Mouse (Mus musculus): Measurements from ENCODE around the gene Tbl2.

The Tbl2 gene

DNA sequence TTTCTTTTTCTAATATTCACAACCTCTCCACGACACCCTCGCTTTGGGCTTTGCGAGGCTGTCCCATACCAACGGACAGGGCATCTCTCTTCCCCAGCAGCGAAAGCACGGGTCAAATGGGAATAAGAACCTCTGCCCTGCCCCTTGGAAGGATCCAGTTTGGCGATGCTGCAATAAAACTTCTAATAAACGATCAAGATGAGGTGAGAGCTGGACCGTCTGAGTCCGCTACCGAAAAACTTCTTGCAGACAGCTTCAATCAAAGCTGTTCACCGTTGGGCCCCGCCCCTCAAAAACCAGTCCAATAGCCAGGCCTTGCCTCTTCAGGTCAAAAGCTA lies 773 bp upstream of the Tbl2 start:
- no peak for DNase-seq (ENCODE audit: low read depth)

DNA sequence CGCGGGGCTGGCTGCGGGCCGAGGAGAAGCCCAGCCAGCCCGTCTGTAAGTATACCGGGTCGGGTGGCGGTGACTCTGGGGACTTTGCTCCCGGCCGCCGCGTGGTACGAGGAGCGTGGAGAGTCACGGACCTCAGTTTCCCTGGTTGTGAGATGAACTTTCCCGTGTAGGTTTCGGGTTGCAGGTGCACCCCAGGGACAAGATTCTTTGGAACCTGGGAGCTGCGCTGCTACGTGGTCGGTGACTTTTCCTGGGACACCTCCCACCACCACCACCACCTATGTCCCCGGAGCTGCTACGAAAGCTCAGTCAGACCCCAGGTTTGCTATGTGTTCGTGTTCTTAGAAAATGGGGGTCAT lies 342 bp downstream of the Tbl2 start:
- no peak for DNase-seq (ENCODE audit: low read depth)

DNA sequence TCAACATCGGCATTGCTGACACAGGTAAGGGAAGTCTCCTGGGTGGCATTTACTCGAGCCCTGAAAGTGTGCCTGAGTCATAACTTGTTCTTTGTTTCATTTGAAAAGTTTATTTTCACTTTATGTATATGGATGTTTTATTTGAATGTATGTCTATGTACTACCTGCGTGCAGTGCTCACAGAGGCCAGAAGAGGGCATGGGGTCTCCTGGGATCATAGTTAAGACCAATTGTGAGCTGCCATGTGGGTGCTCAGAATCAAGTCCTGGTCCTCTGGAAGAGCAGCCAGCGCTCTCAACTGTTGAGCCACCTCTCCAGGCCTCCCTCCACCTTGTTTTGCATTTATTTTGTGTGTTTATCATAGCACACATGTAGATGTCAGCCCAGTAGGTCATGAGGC lies 7.0 kb downstream of the Tbl2 start:
- DNase-seq (ENCODE audit: low read depth) = no peak

DNA sequence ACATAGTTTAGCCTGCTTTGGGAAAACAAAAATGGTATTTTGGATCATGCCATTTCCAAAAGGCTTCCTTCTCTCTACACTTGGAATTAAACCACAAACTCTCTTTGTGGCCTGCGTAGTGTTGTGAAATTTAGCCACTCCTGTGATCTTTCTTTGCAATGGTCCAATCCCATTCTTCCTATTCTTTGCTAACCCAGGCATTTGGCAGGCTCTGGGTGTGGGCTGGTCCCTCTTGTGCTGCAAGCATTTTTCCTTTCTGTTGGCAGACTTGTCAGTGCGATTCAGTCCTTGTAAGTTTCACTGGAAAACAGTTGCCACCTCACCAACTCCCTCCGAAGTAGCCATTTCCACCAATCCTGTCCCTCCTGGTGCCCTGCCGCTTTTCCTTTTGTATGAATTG lies 11.8 kb downstream of the Tbl2 start:
- no peak for DNase-seq (ENCODE audit: low read depth)

DNA sequence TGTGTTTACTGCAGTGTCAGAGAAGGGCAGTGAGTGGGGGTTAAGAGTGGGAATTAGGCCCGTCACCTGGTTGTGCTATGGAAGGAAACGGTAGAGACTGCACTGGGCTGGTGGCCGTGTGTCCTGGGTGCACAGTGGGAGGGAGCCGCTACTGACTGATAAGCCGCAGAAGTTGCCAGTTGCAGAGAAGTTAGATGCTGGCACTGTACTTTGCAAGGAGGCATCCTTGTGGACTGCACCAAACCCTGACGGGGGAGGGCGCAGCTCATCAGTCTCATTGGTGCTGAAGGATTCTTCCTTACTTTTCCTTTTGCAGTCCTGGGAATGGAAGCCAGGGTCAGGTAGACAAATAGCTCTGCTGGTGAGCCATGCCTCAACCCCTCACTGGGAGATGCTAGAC lies 12.2 kb downstream of the Tbl2 start:
- DNase-seq (ENCODE audit: low read depth) = no peak

DNA sequence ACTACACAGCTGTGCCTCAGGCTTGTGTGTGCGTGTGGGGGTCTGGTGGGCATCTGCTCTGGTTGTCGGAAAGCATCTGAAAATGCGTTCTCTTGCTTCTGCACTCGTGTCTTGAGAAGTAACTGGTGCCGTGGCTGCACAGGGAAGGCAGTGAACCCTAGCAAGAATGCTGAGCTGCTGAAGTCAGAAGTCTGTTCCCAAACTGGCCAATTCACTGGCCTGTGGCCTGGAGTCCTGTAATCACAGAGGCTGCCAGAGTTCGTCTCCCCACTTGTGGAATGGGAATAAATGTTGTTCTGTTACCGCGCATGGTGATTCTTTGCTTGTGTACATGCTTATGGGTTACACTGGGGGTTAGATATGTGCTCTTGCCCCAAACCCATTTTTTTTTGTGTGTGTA lies 12.9 kb downstream of the Tbl2 start:
- DNase-seq (ENCODE audit: low read depth) = no peak

DNA sequence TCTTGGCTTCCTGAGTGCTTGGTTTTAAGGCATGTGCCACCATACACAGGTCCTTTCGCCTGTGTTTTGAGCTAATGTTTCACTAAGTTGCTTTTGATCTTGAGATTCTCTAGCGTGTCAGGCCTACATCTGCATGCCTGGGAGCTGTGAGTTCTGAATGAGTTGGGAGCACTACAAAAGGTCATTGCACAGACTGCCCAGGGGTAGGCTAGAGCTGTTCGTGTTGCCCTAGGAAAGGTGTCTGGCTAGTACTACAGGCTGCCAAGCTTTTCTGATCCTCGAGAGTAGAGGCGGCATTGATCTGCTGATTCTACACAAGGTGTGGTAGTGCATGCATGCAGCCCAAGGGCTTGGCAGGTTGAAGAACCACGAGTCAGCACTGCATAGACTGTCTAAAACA lies 13.4 kb downstream of the Tbl2 start:
- no peak for DNase-seq (ENCODE audit: low read depth)

DNA sequence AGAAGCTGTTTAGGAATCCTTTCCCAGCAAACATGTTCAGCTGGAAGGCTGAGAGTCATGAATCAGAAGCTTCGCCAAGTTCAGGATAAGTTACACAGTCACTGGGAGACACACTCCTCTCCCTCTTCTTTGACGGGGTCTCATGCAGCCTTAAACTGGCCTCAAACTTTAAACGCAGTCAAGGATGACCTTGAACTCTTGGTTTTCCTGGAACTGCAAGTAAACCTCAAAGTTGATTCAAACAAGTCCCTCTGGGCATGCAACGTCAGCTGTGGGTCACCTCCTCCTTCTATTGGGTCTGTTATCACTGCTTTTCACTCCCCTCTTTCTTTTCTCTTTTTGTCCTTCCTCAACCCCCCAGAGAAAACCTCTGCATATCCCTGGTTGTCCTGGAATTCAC lies 17.5 kb downstream of the Tbl2 start:
- no peak for DNase-seq (ENCODE audit: low read depth)

DNA sequence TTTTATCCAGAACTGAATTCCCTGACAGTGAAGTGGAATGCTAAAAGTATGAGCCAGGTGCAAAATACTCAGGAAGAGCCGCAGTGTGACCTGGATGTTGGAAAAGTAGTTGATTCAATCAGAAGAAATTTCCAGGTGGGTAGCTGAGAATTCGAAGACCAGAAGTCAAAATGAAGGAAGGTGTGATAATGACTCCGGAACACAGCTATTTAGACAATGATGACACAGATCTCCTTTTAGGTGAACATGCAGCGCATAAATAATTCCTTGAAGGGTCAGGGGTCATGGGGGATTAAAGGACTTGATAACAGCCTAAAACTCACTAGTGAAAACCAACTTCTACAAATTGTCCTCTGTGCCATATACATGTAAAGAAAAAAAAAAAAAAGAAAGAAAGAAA lies 18.0 kb downstream of the Tbl2 start:
- DNase-seq (ENCODE audit: low read depth) = no peak

DNA sequence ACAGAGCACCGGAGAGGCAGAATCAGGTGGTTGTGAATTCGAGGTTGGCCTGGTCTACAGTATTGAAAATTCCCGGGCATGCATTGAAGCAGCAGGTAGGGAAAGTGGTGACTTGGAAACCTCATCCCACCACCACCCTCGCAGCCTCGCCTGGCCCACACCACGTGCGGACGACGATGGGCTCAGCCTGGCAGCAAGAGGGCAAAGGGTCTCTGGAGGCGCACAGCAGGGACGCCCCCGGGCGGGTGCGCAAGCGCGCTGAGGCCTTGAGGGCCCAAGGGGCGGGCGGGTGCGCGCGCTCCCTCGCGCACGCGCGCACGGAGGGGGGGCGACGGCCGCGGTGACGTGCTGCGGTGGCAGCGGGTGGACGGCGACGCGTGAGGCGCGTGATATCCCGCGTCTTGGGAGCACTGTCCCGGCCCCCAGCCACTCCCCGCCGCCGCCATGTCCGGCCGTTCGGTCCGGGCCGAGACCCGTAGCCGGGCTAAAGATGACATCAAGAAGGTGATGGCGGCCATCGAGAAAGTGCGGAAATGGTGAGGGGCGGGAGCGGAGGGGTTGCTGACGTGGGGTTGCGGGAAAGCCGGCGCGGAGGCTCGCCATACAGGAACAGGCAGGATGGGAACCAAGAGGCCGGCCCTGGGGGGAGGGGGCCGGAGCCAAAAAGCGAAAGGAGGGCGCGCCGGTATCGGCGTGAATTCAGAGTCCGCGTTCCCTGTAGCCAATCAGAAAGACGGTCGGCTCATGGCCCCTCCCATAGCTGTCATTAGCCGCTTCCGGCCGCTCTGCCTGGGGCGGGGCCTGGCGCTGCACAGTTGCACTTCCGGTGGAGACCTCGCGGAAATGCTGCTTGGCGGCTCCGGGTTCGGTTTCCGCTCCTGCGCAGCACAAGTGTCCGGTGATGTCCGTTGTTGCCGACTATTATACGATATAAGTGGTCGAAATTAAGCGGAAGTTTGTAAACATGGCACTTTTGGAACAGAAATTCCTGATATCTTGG lies 18.9 kb downstream of the Tbl2 start, which contains the start of gene Bcl7b:
Gene Bcl7b (plus strand): TSS at position 221 of the 1,000 bp plus-strand sequence.
- DNase-seq (ENCODE audit: low read depth) = peak; percentile 98

DNA sequence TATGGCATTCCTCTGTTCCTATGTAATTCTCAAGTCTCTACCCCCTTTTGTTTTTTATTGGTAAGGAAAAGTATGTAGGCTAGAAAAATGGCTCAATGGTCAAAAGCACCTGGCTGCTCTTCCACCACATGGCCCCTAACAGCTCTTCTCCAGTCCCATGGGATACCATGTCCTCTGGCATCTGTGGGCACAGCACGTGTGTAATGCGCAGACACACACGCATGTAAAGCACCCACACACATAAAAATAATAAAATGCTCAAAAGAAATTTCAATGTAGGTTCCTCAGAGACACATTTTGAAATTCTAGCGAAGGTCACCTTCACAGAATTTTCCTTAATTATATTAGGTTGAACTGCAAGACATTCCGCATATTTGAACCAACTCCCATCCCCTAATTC lies 20.0 kb downstream of the Tbl2 start:
- DNase-seq (ENCODE audit: low read depth) = no peak

DNA sequence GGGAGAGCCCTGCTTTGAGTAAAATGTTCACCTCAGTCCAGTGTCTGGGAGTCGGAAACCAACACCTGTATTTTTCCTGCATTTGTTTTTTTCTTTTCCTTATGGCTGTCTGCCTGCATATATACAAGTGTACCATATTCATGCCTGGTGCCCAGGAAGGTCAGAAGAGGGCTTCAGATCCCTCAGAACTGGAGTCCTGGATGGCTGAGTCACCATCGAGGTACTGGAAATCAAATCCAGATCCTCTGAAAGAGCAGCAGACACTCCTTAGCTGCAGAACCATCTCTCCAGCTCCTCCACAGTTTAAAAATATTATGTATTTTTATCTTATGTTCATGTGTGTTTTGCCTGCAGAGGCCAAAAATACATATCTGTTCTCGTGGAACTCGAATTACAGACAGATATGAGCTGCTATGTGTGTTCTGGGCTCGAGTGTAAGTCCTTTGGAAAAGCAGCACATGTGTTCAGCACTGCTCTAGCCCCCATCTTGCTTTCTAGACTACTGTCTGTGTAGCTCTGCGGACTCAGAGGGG lies 22.3 kb downstream of the Tbl2 start:
- DNase-seq (ENCODE audit: low read depth) = no peak

DNA sequence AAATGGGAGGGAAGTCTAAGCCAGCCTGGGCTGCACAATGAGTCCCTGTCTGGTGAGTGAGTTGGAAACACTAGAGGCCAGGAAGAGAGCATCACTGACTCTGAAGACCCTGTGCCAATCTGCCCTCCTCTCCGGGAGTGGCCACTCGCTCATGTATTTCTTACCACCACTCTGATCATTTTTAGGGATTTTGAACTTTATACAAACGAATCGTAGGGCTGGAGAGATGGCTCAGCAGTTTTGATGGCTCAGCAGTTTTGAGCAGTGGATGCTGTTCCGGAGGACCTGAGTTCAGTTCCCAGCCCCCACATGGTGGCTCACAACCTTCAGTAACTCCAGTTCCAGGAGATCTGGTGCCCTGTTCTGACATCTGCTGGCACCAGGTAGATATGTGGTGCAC lies 23.5 kb downstream of the Tbl2 start:
- no peak for DNase-seq (ENCODE audit: low read depth)

DNA sequence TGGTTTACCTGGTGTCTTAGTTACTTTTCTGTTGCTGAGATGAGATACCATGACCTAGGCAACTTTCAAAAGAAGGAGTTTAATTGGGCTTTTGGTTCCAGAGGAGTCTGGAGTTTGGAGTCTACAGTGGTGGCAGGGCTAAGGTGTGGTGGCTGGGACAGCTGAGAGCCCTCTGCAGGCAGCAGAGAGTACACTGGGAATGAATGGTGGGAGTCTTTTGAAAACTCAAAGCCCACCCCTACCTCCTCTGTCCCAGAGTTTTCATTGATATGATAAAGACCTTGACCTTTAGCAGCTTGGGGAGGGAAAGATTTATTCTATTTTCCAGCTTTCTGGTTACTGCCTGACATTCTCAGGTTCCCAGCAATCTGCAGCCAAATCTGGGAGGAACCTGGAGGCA lies 25.6 kb downstream of the Tbl2 start:
- DNase-seq (ENCODE audit: low read depth) = no peak

DNA sequence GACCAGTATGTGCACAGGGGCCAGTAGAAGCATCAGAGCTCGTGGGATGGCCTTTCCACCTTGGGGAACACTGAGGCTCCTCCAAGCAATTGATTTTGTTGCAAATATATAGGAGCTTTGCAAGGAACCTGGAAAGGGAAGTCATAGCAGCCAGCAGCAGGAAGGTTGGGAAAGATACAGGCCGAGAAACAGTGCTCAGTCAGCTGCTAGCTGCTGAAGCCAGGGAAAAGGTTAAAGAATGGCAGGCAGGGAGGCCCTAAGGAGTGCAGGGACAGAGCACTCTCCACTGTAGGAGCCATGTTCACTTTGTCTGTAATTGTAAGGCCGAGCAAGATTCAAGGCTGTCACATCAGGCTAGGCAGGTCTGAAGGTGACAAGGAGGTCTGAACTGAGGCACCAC lies 29.1 kb downstream of the Tbl2 start:
- DNase-seq (ENCODE audit: low read depth) = no peak

DNA sequence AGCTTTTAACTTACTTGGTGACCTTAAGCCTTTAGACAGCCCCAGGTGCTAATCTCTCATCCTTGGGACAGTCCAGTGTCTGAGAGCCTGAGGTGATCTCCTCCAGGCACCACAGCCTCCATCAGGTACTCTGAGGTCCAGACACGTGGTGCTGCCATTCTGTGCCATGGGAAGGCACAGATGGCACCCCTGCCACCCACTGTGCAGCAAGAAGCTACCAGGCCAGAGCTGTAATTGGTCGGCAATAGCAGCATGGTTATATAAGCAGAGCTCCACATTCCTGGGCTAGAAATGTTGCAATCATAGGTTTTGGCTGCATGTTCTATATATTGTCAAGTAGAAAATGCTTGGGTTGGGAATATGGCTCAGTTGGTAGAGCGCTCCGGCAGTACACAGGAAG lies 29.5 kb downstream of the Tbl2 start:
- DNase-seq (ENCODE audit: low read depth) = no peak

DNA sequence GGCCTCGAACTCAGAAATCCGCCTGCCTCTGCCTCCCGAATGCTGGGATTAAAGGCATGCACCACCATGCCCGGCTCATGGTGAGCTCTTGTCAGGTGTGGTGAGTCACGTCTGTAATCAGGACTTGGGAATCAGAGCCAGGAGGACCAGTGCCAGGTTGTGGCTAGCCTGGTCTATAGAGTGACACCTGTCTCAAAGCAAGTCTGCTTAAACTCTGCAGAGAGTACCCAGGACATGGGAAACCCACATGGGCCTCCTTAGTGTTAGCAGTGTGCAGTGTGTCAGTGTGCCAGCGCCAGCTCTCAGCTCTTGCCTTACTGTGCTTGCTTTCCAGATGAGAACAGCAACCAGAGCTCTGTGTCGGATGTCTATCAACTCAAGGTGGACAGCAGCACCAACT lies 30.2 kb downstream of the Tbl2 start:
- DNase-seq (ENCODE audit: low read depth) = no peak

DNA sequence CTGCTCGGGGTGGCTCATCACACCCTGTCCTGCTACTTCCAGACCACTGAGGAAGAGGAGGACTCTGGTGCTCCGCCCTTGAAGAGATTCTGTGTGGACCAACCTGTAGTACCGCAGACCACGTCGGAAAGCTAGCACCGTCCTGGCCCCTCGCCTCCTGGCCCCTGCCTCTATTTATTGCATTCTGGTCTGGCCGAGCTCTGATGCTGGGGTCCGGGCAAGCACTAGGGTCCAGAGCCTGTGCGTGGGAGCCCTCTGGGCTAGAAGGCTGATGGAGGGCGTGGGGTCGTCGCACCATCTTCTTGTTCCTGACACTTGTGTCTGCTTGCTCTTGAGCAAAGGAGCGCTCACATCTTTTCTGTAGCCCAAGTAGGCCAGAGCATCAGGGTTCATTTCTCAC lies 31.3 kb downstream of the Tbl2 start:
- DNase-seq (ENCODE audit: low read depth) = no peak

DNA sequence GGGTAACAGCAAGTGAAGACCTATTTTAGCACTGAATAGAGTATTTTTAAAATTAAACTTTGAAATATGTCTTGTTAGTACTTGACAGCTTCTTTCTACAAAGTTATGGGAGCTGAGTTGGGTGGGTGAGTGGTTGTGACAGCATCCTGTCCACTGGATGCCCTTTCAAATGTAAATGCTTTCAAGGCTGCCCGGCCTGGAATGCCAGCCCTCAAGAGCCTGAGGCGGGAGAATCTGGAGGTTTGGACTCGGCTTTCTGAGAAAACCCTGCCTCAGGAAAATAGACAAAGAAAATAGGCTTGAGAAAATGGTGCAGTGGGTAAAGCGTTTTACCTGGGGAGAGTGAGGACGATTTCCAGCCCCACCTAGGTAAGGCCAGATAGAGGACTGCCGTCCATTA lies 32.3 kb downstream of the Tbl2 start:
- DNase-seq (ENCODE audit: low read depth) = no peak

DNA sequence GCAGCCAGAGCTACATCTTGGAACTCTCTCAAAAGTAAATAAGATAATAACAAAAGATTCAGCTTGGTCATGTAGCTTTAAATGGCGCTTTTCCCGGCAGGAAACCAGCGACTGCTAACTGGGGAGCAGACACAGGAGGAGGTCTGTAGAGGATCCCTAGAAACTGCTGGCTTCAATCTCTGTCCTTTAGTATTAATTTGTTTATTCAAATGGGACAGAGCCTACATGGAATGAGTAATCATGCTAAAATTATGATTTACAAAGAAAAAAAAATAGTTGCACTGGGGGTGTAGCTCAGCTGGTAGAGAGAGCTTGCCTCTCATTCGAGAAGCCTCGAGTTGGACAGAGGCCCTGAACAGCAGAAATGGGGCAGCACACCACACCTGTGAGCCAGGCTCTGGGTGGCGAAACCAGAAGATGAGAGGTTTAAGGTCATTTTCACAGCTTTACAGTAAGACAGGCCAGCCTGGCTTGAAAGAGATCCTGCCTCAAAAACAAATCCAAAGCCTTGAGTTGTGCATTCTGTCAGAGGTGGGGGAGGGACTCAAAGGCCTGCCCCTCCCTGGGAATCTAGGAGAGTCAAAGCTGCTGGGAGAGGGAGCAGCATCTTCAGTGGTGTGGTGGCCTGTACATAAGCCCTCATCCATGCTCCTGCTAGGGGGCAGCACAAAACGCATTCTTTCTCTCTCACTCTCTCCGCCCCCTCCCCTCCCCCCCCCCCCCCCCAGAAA lies 33.8 kb downstream of the Tbl2 start:
- no peak for DNase-seq (ENCODE audit: low read depth)

DNA sequence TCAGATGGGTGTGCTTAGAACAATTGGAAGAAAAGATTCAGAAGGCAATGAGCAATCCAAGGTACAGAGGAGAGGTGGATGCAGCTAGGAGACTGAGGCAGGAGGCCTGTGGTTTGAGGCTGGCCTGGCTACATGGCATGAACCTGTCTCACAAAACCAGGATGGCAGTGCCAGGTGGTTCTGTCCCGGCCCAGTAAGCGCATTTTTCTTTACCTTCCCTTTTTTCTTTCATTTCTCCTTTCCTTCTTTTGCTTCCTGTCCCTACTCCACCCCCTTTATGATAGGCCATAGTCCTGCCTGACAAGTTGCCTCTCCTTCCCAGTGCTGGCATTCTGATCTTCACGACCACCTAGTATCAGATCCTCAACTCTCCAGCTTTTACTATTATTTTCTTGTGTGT lies 35.6 kb downstream of the Tbl2 start:
- no peak for DNase-seq (ENCODE audit: low read depth)

DNA sequence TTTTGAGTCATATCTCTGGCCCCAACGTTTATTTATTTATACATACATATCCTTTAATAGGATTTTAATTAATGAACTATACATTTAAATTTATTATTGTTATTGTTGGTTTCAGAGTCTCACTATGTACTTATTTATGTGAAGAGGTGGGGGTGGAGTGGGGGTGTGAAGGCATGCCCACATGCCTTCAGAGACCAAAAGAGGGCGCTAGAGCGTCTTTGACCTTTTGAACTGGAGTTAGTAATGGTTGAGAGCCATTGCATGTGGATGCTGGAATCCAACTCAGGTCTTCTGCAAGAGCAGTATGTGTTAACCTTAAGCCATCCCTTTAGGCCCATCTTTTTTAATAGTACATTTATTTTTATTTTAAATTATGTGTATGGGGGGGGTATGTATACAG lies 36.1 kb downstream of the Tbl2 start:
- DNase-seq (ENCODE audit: low read depth) = peak; percentile 75

DNA sequence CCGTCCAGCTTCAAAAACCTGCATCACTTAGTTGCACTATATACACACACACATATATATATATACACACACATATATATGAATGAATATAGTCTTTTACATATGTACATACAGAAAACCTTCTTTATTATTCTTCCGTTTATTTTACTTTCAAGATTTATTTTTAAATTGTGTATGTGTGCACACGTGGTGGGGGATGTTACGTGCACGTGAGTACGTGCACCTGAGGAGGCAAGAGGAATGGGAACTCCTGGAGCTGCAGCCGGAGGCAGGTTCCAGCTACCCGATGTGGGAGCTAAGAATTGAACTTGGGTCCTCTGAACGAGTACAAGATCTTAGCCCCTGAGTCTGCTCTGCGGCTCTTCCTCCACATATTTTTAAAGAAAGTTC lies 36.8 kb downstream of the Tbl2 start:
- DNase-seq (ENCODE audit: low read depth) = no peak
